Mouse (Mus musculus) CH12.LX (cell line): ENCODE results near the gene Ndufb5.
"Not testable (repeated sequence)": the region's sequence is repeated elsewhere in the genome, so short reads cannot be mapped to it uniquely, and the experiment has no call there.

Experiments
- CHD1 ChIP-seq: IDR thresholded peaks from 2 replicates; pipeline ENCODE4 v1.6.1; 2012; ENCODE audit warnings: low read depth, low read length, improper control_type of control experiment, inconsistent platforms
- CTCF ChIP-seq, 2 experiments: IDR thresholded peaks in 1 of 2; conservative IDR thresholded peaks in 1 of 2; 2 replicates each; pipeline ENCODE4 v1.5.1; 2011 to 2012; ENCODE audit warnings: low read depth in 2 of 2, low read length in 2 of 2, improper control_type of control experiment in 1 of 2, inconsistent platforms in 1 of 2, mild to moderate bottlenecking in 1 of 2, moderate library complexity in 1 of 2
- E2F4 ChIP-seq: IDR thresholded peaks from 2 replicates; pipeline ENCODE4 v1.6.1; 2011; ENCODE audit warnings: low read depth, low read length, improper control_type of control experiment; ENCODE audit not compliant: insufficient replicate concordance
- EP300 ChIP-seq: IDR thresholded peaks from 2 replicates; pipeline ENCODE4 v1.6.1; 2011; ENCODE audit warnings: low read length, improper control_type of control experiment
- GABPA ChIP-seq: IDR thresholded peaks from 2 replicates; pipeline ENCODE4 v1.6.1; 2012; ENCODE audit warnings: low read depth, low read length, improper control_type of control experiment, inconsistent platforms; ENCODE audit not compliant: insufficient replicate concordance
- MEF2A ChIP-seq: IDR thresholded peaks from 2 replicates; pipeline ENCODE4 v1.6.1; 2014; ENCODE audit warnings: low read depth, mild to moderate bottlenecking, inconsistent platforms, low read length, improper control_type of control experiment, borderline replicate concordance
- NRF1 ChIP-seq: IDR thresholded peaks from 2 replicates; pipeline ENCODE4 v1.6.1; 2014; ENCODE audit warnings: low read depth, mild to moderate bottlenecking, inconsistent platforms, low read length, improper control_type of control experiment, moderate library complexity
- POLR2A ChIP-seq: IDR thresholded peaks from 2 replicates; pipeline ENCODE4 v1.6.1; 2011; ENCODE audit warnings: low read depth, mild to moderate bottlenecking, improper control_type of control experiment, low read length
- SMC3 ChIP-seq: IDR thresholded peaks from 2 replicates; pipeline ENCODE4 v1.6.1; 2011; ENCODE audit warnings: low read depth, low read length, improper control_type of control experiment
- TBP ChIP-seq: conservative IDR thresholded peaks from 2 replicates; pipeline ENCODE4 v1.6.1; 2011; ENCODE audit warnings: low read depth, low read length, improper control_type of control experiment
- TCF12 ChIP-seq: IDR thresholded peaks from 2 replicates; pipeline ENCODE4 v1.6.1; 2014; ENCODE audit warnings: low read depth, mild to moderate bottlenecking, inconsistent platforms, low read length, improper control_type of control experiment
- USF1 ChIP-seq: IDR thresholded peaks from 2 replicates; pipeline ENCODE4 v1.6.1; 2014; ENCODE audit warnings: low read depth, mild to moderate bottlenecking, inconsistent platforms, low read length, improper control_type of control experiment
- ZKSCAN1 ChIP-seq: IDR thresholded peaks from 2 replicates; pipeline ENCODE4 v1.6.1; 2012; ENCODE audit warnings: low read depth, inconsistent platforms, low read length, improper control_type of control experiment, borderline replicate concordance
- ZNF384 ChIP-seq: IDR thresholded peaks from 2 replicates; pipeline ENCODE4 v1.6.1; 2012; ENCODE audit warnings: low read depth, low read length, improper control_type of control experiment, inconsistent platforms

- not testable (repeated sequence) for TF ChIP-seq TCF12; USF1; CTCF (conservative IDR thresholded peaks at IDR 0.05 in 1 of 2, IDR thresholded peaks at IDR 0.05 in 1 of 2; ENCODE audit: low read depth in 2 of 2, low read length in 2 of 2); NRF1; GABPA; SMC3; ZNF384; CHD1; EP300; POLR2A; E2F4; ZKSCAN1; MEF2A; TBP
These were observed 19.4 kb upstream of the Ndufb5 start for GRCm38 (mm10) chr3:32717403-32717802.
